ENCODE assay signal across 25 mouse cellular contexts in the genomic region with DNA sequence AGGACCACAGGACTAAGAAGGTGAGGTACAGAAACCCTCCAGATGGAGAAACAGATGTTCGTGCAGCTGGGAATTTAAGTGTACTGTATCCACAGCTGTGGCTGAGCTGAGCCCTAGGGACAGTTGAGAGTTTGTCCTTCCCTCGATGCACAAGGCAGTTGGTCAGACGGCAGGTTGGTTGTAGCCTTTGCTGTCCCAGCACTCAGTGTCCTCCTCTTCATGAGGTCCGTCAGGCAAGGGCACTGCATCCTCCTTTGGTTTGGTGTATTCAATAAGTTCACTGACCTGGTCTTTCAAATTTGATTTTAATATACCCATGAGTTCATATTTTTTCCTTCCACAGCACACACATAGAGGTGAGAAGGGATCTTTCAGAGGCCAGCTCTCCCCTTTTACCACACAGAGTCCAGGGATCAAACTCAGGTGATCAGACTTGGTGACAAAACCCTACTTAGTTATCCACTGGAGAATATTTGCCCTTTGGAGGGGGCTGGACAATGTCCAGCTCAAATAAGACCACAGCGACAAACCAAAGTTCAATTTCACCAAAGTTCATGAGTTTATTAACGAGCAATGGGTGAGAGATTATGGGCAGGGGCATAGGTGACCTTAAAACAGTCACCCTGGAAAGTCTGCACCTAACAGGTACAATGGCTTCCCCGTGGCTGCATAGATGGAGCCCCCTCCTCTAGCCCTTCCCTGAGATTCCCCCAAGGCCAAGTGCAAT. TPM values are rescaled to one million over a fixed set of nuclear protein-coding genes. Genes with fewer than 3 reads are reported as not detected.
"Had no signal": no experiment of that assay in that cellular context is flagged by ENCODE, and none has a peak within 500 bp of the region (broad histone marks: within the 10 kb centered on the region; RNA-seq: fewer than 3 reads in every experiment).

No protein-coding gene starts in this region.

- H3K36me3 ChIP-seq: midbrain, embryonic 10.5 days; neural tube, embryonic 12.5 days; neural tube, embryonic 15.5 days had no signal

- DNase-seq: layer of hippocampus, postnatal 36 days; lung, adult 2 months; lung, postnatal 14 days; lung, postnatal 4 days; midbrain, embryonic 14.5 days; right cerebral cortex, adult 18-20 months; right cerebral cortex, postnatal 14 days; right cerebral cortex, postnatal 4 days; thymus, adult 18-20 months; thymus, postnatal 36 days had no signal

- H3K27ac ChIP-seq: left cerebral cortex, adult 2 months; liver, embryonic 14.5 days; midbrain, embryonic 10.5 days; neural tube, embryonic 12.5 days; neural tube, embryonic 15.5 days; stomach, postnatal 0 days had no signal

- H3K4me1 ChIP-seq: neural tube, embryonic 12.5 days; neural tube, embryonic 15.5 days had no signal

- H3K9ac ChIP-seq: liver, embryonic 14.5 days; neural tube, embryonic 12.5 days; neural tube, embryonic 15.5 days had no signal

- H3K4me3 ChIP-seq: left cerebral cortex, adult 2 months; midbrain, embryonic 10.5 days; neural tube, embryonic 12.5 days; neural tube, embryonic 15.5 days had no signal

- ATAC-seq: intestine, postnatal 0 days had no signal

- H3K9me3 ChIP-seq: midbrain, embryonic 10.5 days; neural tube, embryonic 12.5 days; neural tube, embryonic 15.5 days had no signal

- H3K27me3 ChIP-seq: neural tube, embryonic 12.5 days; neural tube, embryonic 15.5 days had no signal

- H3K4me2 ChIP-seq: neural tube, embryonic 12.5 days; neural tube, embryonic 15.5 days had no signal

RNA-seq across cellular contexts. Expression of a gene that starts 20.2 kb away (rescaled TPM):
- total RNA-seq: layer of hippocampus, postnatal 10 days; layer of hippocampus, postnatal 36 days; left cerebral cortex, adult 2 months; left cerebral cortex, postnatal 10 days; left cerebral cortex, postnatal 36 days had no signal
- polyA plus RNA-seq: lung, adult 2 months had no signal

RNA-seq across cellular contexts. Expression of a gene that starts 57.7 kb away (rescaled TPM):
- polyA plus RNA-seq: intestine, embryonic 14.5 days; intestine, postnatal 0 days; kidney, embryonic 16.5 days; limb, embryonic 11.5 days; lung, embryonic 16.5 days; midbrain, embryonic 14.5 days; neural tube, embryonic 12.5 days; neural tube, embryonic 15.5 days; stomach, embryonic 14.5 days; stomach, postnatal 0 days had no signal
